Mouse (Mus musculus) urinary bladder, postnatal 0 days (tissue): ENCODE results near the gene Tgtp2. TPM values are rescaled to one million over a fixed set of nuclear protein-coding genes. Genes with fewer than 3 reads are reported as not detected.

Experiments used
- polyA plus RNA-seq: library from polyadenylated mRNA; unstranded; fragments of >200 nt; fragmentation: Nextera tagmentation; extraction: Ambion mirVana; gene quantifications from 2 replicates; pipeline ENCODE4 v1.2.1, GENCODE M21; 2015

The Tgtp2 gene
- polyA plus RNA-seq, result 0.48 and 0.78 TPM in 2 replicates

DNA sequence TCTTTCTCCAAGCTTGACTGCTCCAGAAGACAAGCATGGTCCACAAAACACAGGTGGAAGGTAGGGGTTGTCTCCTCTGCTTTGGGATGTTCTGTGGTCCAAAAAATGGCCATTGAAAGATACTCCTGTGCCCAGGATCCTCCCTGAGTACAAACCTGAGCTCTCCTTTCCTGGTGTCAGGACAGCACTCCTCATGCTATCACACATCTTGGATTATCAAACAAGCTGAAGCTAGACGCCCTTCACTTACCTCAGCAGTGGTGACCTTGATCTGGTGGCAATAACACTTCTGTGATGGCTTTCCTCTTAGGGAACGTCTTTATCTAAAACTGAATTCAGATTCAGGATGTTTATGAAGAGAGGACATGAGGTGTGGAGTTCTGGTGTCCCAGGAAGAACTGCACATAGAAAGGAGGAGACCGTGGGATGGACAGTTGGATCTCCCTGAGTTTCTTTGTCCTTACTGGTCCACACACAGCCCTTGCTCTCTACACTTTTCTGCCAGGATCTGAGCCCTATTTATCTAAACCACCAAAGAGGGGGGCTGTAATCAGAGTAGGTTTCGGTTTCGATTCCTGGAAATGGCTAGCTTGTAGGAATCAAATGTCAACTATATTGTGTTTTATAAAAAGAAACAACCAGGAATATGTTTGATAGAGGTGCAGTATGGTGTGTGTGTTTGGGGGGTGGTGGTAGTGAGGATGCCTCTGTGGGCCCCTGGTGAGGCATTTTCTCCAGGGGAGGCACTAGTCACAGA lies at the start of gene Tgtp2:
Gene Tgtp2 (minus strand): TSS at position 494 of the 757 bp plus-strand sequence.

GRCm38 (mm10) chr11:49076001-49076757 lies 12.2 kb upstream of the Tgtp2 start, which contains the start of gene Ifi47:
Gene Ifi47 (plus strand): TSS chr11:49076587.

GRCm38 (mm10) chr11:49051093-49051891 lies 12.7 kb downstream of the Tgtp2 start, which contains the start of gene 9930111J21Rik2:
Gene 9930111J21Rik2 (minus strand): TSS chr11:49051242.

Other genes with a start within 250 kb of the Tgtp2 start
- 2.9 and 3.3 TPM in 2 replicates for gene Trim41, start 246.9 kb downstream of the Tgtp2 start, polyA plus RNA-seq
- gene Trim7, start 238.1 kb downstream of the Tgtp2 start, polyA plus RNA-seq, result 6.9 and 9.6 TPM in 2 replicates
- 1.2 and 3.4 TPM in 2 replicates for gene Gm12184, start 237.6 kb downstream of the Tgtp2 start, polyA plus RNA-seq
- 16.1 TPM in 2 replicates for gene Irgm1, start 192.5 kb downstream of the Tgtp2 start, polyA plus RNA-seq
- 0.33 and 0.41 TPM in 2 replicates for gene Gm5431, start 162.0 kb downstream of the Tgtp2 start, polyA plus RNA-seq
- gene Psme2b, start 118.0 kb downstream of the Tgtp2 start, polyA plus RNA-seq, result 4.9 and 5.6 TPM in 2 replicates
- 0.12 TPM in 1 of 2 replicates, not detected in the other for gene Olfr56, start 85.3 kb downstream of the Tgtp2 start, polyA plus RNA-seq
- gene 9930111J21Rik1, start 84.8 kb downstream of the Tgtp2 start, polyA plus RNA-seq, result 2.5 and 3.0 TPM in 2 replicates
- 0.02 TPM in 1 of 2 replicates, not detected in the other for gene Gm12185, start 72.0 kb downstream of the Tgtp2 start, polyA plus RNA-seq
- gene Tgtp1, start 70.0 kb downstream of the Tgtp2 start, polyA plus RNA-seq, result 0.85 and 1.6 TPM in 2 replicates
- gene 9930111J21Rik2, start 13.0 kb downstream of the Tgtp2 start, polyA plus RNA-seq, result 2.0 TPM in 2 replicates
- 2.9 TPM in 2 replicates for gene Ifi47, start 12.4 kb upstream of the Tgtp2 start, polyA plus RNA-seq
- gene Olfr1396, start 50.7 kb upstream of the Tgtp2 start, polyA plus RNA-seq, result not detected in 2 replicates
- not detected in 2 replicates for gene Olfr1395, start 78.1 kb upstream of the Tgtp2 start, polyA plus RNA-seq
- not detected in 2 replicates for gene Olfr1394, start 90.2 kb upstream of the Tgtp2 start, polyA plus RNA-seq
- gene Btnl9, start 123.0 kb upstream of the Tgtp2 start, polyA plus RNA-seq, result 0.57 TPM in 2 replicates
- 15.2 and 16.7 TPM in 2 replicates for gene Zfp62, start 139.1 kb upstream of the Tgtp2 start, polyA plus RNA-seq
- 47.9 and 52.0 TPM in 2 replicates for gene Mgat1, start 180.0 kb upstream of the Tgtp2 start, polyA plus RNA-seq
- gene Olfr1393, start 214.1 kb upstream of the Tgtp2 start, polyA plus RNA-seq, result not detected in 2 replicates
- not detected in 2 replicates for gene Olfr1392, start 221.1 kb upstream of the Tgtp2 start, polyA plus RNA-seq
- gene Olfr10, start 240.5 kb upstream of the Tgtp2 start, polyA plus RNA-seq, result not detected in 2 replicates